Mouse (Mus musculus): Measurements from ENCODE around the gene Gpr183.
A peak's percentile ranks its signal among the peaks of the same experiment; 100 is the strongest.

The Gpr183 gene

GRCm38 (mm10) chr14:121964990-121965389 is at the start of gene Gpr183:
Gpr183 (minus strand) TSS chr14:121965195.
- DNase-seq = peak in 1 of 2 experiments; percentile 49

GRCm38 (mm10) chr14:122013417-122013951 is 48.5 kb upstream of the Gpr183 start:
- peak; percentile 66 to 70 for DNase-seq

GRCm38 (mm10) chr14:122012814-122013213 is 47.8 kb upstream of the Gpr183 start:
- DNase-seq = peak; percentile 56 to 61

- peak in 1 of 2 experiments; percentile 44 for DNase-seq
Measured at GRCm38 (mm10) chr14:122012193-122012592, 47.2 kb upstream of the Gpr183 start.

- no peak for DNase-seq
Measured at GRCm38 (mm10) chr14:122011768-122012167, 46.8 kb upstream of the Gpr183 start.

GRCm38 (mm10) chr14:122010301-122010700 is 45.3 kb upstream of the Gpr183 start:
- DNase-seq = no peak

- DNase-seq = peak; percentile 60 to 71
Measured at GRCm38 (mm10) chr14:122009502-122009901, 44.5 kb upstream of the Gpr183 start.

- no peak for DNase-seq
Measured at GRCm38 (mm10) chr14:122008261-122008660, 43.3 kb upstream of the Gpr183 start.

GRCm38 (mm10) chr14:122003812-122004211 is 38.8 kb upstream of the Gpr183 start:
- no peak for DNase-seq

GRCm38 (mm10) chr14:122002224-122002623 is 37.2 kb upstream of the Gpr183 start:
- DNase-seq = no peak

- DNase-seq = no peak
Measured at GRCm38 (mm10) chr14:122000346-122001105, 35.5 kb upstream of the Gpr183 start.

GRCm38 (mm10) chr14:121999455-121999854 is 34.5 kb upstream of the Gpr183 start:
- no peak for DNase-seq

- peak; percentile 46 to 65 for DNase-seq
Measured at GRCm38 (mm10) chr14:121996786-121997185, 31.8 kb upstream of the Gpr183 start.

- DNase-seq = no peak
Measured at GRCm38 (mm10) chr14:121995557-121995870, 30.5 kb upstream of the Gpr183 start.

GRCm38 (mm10) chr14:121994846-121995556 is 30.0 kb upstream of the Gpr183 start:
- DNase-seq = no peak

- DNase-seq = no peak
Measured at GRCm38 (mm10) chr14:121994171-121994700, 29.2 kb upstream of the Gpr183 start.

GRCm38 (mm10) chr14:121993616-121994015 is 28.6 kb upstream of the Gpr183 start:
- no peak for DNase-seq

GRCm38 (mm10) chr14:121992395-121993280 is 27.6 kb upstream of the Gpr183 start:
- DNase-seq = no peak

- DNase-seq = no peak
Measured at GRCm38 (mm10) chr14:121991921-121992320, 26.9 kb upstream of the Gpr183 start.

- DNase-seq = no peak
Measured at GRCm38 (mm10) chr14:121990897-121991296, 25.9 kb upstream of the Gpr183 start.

- no peak for DNase-seq
Measured at GRCm38 (mm10) chr14:121989869-121990268, 24.9 kb upstream of the Gpr183 start.

GRCm38 (mm10) chr14:121989331-121989730 is 24.3 kb upstream of the Gpr183 start:
- no peak for DNase-seq

- DNase-seq = no peak
Measured at GRCm38 (mm10) chr14:121987691-121988090, 22.7 kb upstream of the Gpr183 start.

All from spleen, adult 18-20 months (tissue).